Mouse (Mus musculus) hindlimb bud, embryonic 11.5 days (tissue): Measurements from ENCODE around the gene Wdsub1.

ENCODE experiments used
- DNase-seq: peaks from one replicate; pipeline ENCODE4 v3.0.0-alpha.2; 2012; ENCODE audit warnings: low read depth, low spot score; ENCODE audit errors: extremely low spot score

Gene Wdsub1

DNA sequence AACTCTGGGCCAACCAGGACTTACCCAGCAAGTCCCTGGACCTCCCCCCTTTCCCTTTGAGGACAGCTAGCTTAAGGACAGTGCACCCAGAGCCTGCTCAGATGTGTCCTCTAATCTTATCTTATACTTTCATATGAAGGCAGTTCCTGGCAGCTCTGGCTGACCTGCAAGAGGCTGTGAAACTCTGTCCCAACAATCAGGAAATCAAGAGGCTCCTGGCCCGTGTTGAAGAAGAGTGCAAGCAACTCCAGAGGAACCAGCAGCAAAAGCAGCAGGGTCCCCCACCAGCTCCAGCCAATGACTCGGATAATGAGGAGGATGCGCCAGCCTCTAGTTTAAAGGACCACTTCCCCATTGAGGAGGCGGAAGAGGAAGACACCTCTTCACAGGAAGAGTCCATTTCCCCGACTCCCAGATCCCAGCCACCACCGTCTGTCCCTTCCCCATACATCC lies 39.8 kb downstream of the Wdsub1 start:
- no peak for DNase-seq

DNA sequence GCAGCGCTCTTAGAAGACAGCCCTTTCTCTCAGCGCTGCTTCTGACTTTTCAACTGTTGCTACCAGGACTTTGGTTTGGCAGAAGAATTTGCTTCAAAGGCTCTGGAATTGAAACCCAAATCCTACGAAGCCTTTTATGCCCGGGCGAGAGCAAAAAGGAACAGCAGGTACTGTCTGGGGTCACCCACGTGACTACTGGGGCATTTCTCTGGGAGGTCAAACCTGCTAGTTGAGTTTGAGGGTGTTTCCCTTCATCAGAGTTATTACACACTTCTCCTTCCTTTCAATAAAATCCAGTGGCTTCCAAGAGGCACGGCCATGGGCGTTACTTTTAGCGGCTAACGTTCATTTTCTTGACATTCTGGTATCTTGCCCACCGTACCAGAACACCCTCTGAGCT lies 40.4 kb downstream of the Wdsub1 start:
- no peak for DNase-seq

DNA sequence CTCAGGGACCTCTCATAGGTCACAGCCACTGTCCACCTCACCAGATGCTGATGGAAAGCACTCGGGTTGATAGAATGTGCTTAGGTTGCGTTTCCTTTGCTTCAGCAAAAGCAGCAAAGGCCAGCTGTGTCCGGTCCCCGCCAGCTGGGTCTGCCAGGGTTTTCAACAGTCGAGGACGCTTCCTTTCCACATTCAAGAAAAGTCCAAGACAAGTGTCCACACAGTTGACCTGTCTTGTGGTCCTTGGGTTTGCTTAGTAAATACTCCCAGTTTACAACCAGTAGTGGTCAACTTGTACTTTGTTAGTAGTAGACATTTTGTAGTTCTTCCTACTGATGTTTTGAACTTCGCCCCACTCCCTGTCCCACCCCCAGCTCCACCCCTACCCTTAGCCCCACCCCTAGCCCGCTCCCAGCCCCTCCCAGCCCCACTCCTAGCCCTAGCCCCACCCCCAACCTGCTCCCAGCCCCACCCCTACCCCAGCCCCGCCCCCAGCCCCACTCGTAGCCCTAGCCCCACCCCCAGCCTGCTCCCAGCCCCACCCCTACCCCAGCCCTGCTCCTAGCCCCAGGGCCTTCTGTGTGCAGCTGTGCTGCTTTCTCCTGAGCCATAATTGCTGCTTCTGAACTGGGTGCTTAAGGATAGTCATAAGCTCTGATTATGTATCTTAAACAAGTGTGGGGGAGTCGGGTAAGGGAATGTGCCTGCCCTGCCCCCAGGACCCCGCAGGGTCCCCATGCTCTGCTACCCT lies 41.0 kb downstream of the Wdsub1 start:
- DNase-seq, result no peak

DNA sequence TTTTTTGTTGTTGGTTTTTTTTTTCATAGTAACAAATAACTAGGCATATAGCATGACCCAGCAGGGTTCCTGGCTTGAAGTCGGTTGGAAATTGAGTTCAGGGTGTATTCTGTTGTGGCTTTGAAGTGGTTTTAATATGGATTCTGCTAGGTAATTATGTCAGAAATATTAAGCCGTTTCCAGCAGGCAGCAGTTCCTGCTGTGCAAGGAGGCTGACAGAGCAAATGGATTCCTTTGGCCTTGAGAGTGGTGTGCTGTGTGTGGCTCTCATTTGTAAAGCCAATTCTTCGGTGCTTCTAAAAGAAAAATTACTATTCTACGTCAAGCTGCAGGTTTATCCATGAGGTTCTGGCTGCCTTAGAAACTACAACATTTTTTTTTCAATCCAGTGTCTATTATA lies 42.2 kb downstream of the Wdsub1 start:
- no peak for DNase-seq

- DNase-seq, result no peak
Measured at GRCm38 (mm10) chr2:59839755-59840154, 42.6 kb downstream of the Wdsub1 start.

DNA sequence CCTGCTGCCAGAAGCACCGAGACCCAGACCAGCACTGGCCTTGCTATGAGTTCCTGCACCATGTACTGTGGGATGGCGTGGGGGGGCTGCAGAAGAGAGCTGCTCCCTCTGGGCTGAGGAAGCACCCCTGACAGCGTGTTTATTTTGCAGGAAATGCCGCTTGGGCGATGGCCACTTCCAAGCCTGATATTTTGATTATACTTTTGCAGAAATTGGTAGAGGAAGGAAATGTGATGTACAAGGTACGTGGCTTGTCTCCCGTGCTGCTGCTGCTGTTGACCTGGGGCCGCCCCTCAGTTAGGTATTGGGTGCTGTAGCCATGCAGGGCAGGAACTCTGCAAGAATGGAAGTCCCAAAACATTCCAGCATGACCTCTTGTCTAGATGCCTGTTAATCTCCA lies 43.6 kb downstream of the Wdsub1 start:
- no peak for DNase-seq

DNA sequence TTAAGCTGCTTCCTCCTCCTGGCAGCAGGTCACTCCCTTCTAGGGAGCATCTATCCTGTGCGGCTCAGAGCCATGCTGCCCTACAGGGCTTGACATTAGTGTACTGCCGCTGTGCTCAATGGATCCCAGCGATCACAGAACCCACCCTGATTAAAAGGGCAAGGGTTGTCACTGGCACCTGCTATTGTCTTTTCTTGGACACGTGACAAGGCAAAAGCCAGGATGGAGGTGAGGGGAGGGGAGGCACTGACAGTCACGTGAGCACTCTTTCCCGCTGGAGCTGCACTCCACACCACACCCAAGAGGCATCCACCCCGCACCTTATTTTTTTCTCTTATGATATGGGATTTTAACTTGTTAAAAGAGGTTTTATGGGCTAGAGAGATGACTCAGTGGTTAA lies 50.6 kb downstream of the Wdsub1 start:
- DNase-seq, result no peak

DNA sequence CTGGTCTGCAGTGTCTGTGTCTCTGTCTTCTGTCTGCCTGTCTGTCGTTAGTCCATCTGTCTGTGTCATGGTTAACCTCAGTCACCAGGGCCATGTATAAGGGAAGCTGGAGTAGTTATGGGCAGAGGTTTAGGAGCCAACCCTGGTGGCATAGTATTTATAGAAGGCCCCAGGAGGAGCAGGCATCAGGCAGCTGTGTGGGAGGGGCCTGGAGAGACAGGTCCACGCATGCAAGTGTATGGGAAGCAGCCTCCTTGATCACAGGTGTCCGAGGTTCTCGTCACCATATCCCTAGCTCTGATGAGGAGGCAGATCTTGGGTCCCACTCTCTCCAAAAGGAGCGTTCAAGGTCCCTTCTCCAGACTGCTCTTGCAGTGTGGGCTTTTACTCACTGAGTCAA lies 51.5 kb downstream of the Wdsub1 start:
- no peak for DNase-seq

DNA sequence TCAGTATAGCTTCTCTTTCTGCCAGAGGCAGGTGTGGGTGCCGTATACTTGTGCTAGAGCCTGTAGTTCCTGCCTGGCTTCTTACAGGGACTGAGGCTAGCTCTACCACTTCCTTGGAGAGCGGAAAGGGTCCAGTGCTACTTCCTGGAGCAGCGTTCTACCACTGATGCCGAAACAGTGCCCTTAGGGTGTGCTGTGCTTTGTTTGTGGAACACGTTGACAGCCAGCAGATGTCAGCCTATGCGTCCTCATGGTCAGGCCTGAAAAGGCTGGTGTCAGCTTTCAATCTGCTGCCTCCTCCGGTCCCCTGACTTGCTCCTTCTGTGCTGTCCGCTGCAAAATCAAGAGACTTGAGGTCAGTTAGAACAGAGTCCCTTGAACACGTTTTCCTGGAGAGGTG lies 52.2 kb downstream of the Wdsub1 start:
- no peak for DNase-seq

- DNase-seq, result no peak
Measured at GRCm38 (mm10) chr2:59829718-59830117, 52.7 kb downstream of the Wdsub1 start.

- peak; percentile 49 for DNase-seq
Measured at GRCm38 (mm10) chr2:59828777-59829508, 53.4 kb downstream of the Wdsub1 start.

DNA sequence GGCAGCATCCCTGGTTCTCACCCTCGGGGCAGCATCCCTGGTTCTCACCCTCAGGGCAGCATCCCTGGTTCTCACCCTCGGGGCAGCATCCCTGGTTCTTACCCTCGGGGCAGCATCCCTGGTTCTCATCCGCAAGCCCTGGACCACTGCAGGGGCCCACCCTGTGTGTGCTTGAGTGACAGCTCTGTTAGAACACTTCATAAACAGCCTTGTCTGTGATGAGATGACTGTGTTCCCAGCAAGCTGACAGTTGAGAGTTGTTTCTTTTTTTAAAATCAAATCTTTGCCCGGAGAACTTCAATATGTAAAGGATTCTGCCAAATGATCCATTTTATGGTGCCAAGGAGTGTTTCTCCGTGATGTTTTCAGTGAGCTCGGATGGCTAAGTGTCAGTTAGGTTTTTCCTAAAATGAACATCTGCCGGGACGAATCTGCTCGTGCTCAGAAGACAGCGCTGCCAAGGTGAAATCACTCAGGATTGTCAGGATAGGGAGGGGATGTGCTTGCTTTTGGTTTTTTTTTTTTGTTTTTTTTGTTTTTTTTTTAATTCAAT lies 54.2 kb downstream of the Wdsub1 start:
- DNase-seq, result no peak

GRCm38 (mm10) chr2:59825380-59825779 lies 57.0 kb downstream of the Wdsub1 start:
- no peak for DNase-seq

- no peak for DNase-seq
Measured at GRCm38 (mm10) chr2:59824289-59824688, 58.1 kb downstream of the Wdsub1 start.

DNA sequence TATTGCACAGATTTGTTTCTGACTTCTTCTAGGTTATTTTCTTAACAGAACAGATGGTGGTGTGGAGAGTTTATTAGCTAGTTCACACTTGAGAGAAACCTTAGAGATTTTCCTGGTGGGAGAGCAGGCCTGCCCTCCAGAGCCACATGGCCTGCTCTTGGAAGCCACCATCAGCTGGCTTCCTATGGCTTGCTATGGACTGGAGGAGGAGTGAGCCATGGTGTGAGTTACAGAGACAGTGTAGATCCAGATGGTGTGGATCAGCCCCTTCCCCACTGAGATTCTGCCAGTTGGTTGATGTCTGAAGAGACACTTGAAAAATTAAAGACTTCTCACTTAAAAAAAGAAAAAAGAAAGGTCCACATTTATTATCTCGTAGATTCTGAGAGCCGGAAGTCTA lies 61.3 kb downstream of the Wdsub1 start:
- no peak for DNase-seq

DNA sequence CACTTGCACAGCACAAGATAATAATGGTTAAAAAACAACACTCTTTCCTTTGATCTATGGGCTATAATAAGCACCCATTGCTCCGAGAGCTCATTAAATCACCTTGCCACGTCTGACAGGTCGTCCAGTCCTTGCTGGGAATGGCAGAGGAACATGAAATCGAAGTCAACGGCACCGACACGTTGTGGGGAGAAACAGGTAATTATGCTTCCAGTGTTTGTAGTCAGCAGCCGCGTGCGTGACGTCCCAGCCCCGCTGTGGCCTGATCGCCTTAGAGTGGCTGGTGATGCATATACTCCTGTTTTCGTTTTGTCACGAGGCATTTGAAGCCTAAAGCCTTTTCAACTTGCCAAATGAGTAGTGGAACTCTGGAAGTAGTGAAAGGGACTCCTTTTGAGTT lies 62.3 kb downstream of the Wdsub1 start:
- no peak for DNase-seq

- no peak for DNase-seq
Measured at GRCm38 (mm10) chr2:59819415-59819814, 63.0 kb downstream of the Wdsub1 start.

DNA sequence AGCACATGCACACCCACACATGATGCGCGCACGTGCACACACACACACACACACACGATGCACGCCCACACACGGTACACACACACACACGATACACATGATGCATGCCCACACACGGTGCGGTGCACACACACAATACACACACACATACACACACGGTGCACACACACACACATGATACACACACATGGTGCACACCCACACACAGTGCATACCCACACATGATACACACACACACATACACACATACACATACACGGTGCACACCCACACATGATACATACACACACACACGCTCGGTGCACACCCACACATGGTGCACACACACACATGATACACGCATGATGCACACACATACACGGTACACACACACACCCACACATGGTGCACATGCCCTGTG lies 63.7 kb downstream of the Wdsub1 start:
- no peak for DNase-seq

- no peak for DNase-seq
Measured at GRCm38 (mm10) chr2:59814997-59815396, 67.4 kb downstream of the Wdsub1 start.

GRCm38 (mm10) chr2:59813457-59813856 lies 68.9 kb downstream of the Wdsub1 start:
- DNase-seq, result no peak

- no peak for DNase-seq
Measured at GRCm38 (mm10) chr2:59812641-59813040, 69.8 kb downstream of the Wdsub1 start.

- DNase-seq, result no peak
Measured at GRCm38 (mm10) chr2:59811247-59811646, 71.1 kb downstream of the Wdsub1 start.
